Mouse (Mus musculus) midbrain, embryonic 16.5 days (tissue): ENCODE measurements around the gene Tead1. TPM values are rescaled to one million over a fixed set of nuclear protein-coding genes. Genes with fewer than 3 reads are reported as not detected.

Source experiments
- ATAC-seq: fragments of 200-750 bp; cut with Nextera tagmentation; 2 replicates; pipeline ENCODE4 v1.8.0; 2017; ENCODE audit warnings: moderate TSS enrichment
- H3K27ac ChIP-seq: fragments of 300-500 bp; sonication (generic); 2 replicates; pipeline ENCODE4 v1.5.1; 2014; ENCODE audit warnings: mild to moderate bottlenecking, low read length, mixed read lengths
- H3K27me3 ChIP-seq: fragments of 300-500 bp; sonication (generic); 2 replicates; pipeline ENCODE4 v1.6.1; 2014; ENCODE audit warnings: low read depth, low read length, mixed read lengths; ENCODE audit not compliant: control insufficient read depth, insufficient read depth
- H3K36me3 ChIP-seq: fragments of 300-500 bp; sonication (generic); 2 replicates; pipeline ENCODE4 v1.6.1; 2014; ENCODE audit warnings: mild to moderate bottlenecking, low read length, moderate library complexity, mixed read lengths; ENCODE audit not compliant: control insufficient read depth, insufficient read depth
- H3K4me1 ChIP-seq: fragments of 300-500 bp; sonication (generic); 2 replicates; pipeline ENCODE4 v1.6.1; 2014; ENCODE audit warnings: mild to moderate bottlenecking, low read length, mixed read lengths; ENCODE audit not compliant: control insufficient read depth, insufficient read depth
- H3K4me2 ChIP-seq: fragments of 300-500 bp; sonication (generic); 2 replicates; pipeline ENCODE4 v1.6.1; 2014; ENCODE audit warnings: mild to moderate bottlenecking, low read length, mixed read lengths
- H3K4me3 ChIP-seq: fragments of 300-500 bp; sonication (generic); 2 replicates; pipeline ENCODE4 v1.5.1; 2014; ENCODE audit warnings: low read depth, mild to moderate bottlenecking, low read length, moderate library complexity, mixed read lengths
- H3K9ac ChIP-seq: fragments of 300-500 bp; sonication (generic); 2 replicates; pipeline ENCODE4 v1.6.1; 2014; ENCODE audit warnings: low read depth, low read length, mixed read lengths
- H3K9me3 ChIP-seq: fragments of 300-500 bp; sonication (generic); replicated peaks from 2 replicates; pipeline ENCODE4 v1.6.1; 2014; ENCODE audit warnings: mild to moderate bottlenecking, low read length, mixed read lengths; ENCODE audit not compliant: control insufficient read depth, poor library complexity, severe bottlenecking
- WGBS: fragments of 180-500 bp; shearing (Covaris S2); extraction: QIAGEN DNeasy Blood & Tissue Kit; methylation state at CpG from one replicate; pipeline ENCODE4 v1.1.7; 2014; 5-methylcytosine and 5-hydroxymethylcytosine counted together
- polyA plus RNA-seq: library from polyadenylated mRNA; unstranded; fragments of >200 nt; fragmentation: Nextera tagmentation; extraction: Ambion mirVana; gene quantifications from 2 replicates; pipeline ENCODE4 v1.2.1, GENCODE M21; 2015

Gene Tead1
- polyA plus RNA-seq, 1 experiment from 2014 or later, result 12.5 TPM

- Histone ChIP-seq H3K4me3 (no peak overlapping the region), H3K4me2 (no peak overlapping the region), H3K36me3 (no peaks in the 10 kb centered on the region), H3K27me3 (no peaks in the 10 kb centered on the region), H3K9ac (no peak overlapping the region), H3K4me1 (peaks cover 32% of the 10 kb centered on the region), H3K9me3 (0 out of 2 replicates have a peak, but pooled peaks cover 3% of the 10 kb centered on the region), H3K27ac (peak overlapping the region; percentile 51)
- ATAC-seq, result no peak
- 47% methylated on average over 9 of the region's 9 CpGs for WGBS
Observed at GRCm38 (mm10) chr7:112836076-112836475, 157.0 kb downstream of the Tead1 start.

GRCm38 (mm10) chr7:112838131-112838530 lies 159.0 kb downstream of the Tead1 start:
- no peak overlapping the region for H3K4me3 ChIP-seq
- WGBS, result 89% methylated on average over 6 of the region's 6 CpGs
- H3K27me3 ChIP-seq, result no peaks in the 10 kb centered on the region
- H3K9ac ChIP-seq, result no peak overlapping the region
- no peak for ATAC-seq
- H3K36me3 ChIP-seq, result no peaks in the 10 kb centered on the region
- no peak overlapping the region for H3K27ac ChIP-seq
- no peak overlapping the region for H3K4me2 ChIP-seq
- H3K4me1 ChIP-seq, result peaks cover 45% of the 10 kb centered on the region
- 0 out of 2 replicates have a peak, but pooled peaks cover 3% of the 10 kb centered on the region for H3K9me3 ChIP-seq

GRCm38 (mm10) chr7:112840351-112840750 lies 161.2 kb downstream of the Tead1 start:
- Histone ChIP-seq H3K4me3 (no peak overlapping the region), H3K9ac (peak overlapping the region; percentile 27; the same call in 1 of the 2 replicates), H3K9me3 (0 out of 2 replicates have a peak, but pooled peaks cover 3% of the 10 kb centered on the region), H3K27ac (peak overlapping the region; percentile 80), H3K4me1 (peaks cover 45% of the 10 kb centered on the region), H3K27me3 (no peaks in the 10 kb centered on the region), H3K36me3 (no peaks in the 10 kb centered on the region), H3K4me2 (no peak overlapping the region)
- WGBS, result 16% methylated on average over 7 of the region's 7 CpGs
- 0 out of 2 replicates have a peak, but pooled peaks have one; percentile 33 for ATAC-seq

- WGBS, result 9% methylated on average over 8 of the region's 8 CpGs
- ATAC-seq, result peak; percentile 30; the same call in 1 of the 2 replicates
- no peak overlapping the region; the same call in 1 of the 2 replicates for H3K4me2 ChIP-seq
- peaks cover 41% of the 10 kb centered on the region for H3K4me1 ChIP-seq
- 0 out of 2 replicates have a peak, but pooled peaks cover 3% of the 10 kb centered on the region for H3K9me3 ChIP-seq
- H3K27ac ChIP-seq, result peak overlapping the region; percentile 80
- no peak overlapping the region for H3K4me3 ChIP-seq
- H3K9ac ChIP-seq, result no peak overlapping the region
- H3K27me3 ChIP-seq, result no peaks in the 10 kb centered on the region
- H3K36me3 ChIP-seq, result no peaks in the 10 kb centered on the region
Observed at GRCm38 (mm10) chr7:112840890-112841289, 161.8 kb downstream of the Tead1 start.

GRCm38 (mm10) chr7:112841484-112841883 lies 162.4 kb downstream of the Tead1 start:
- peak; percentile 52; the same call in 1 of the 2 replicates for ATAC-seq
- 0 out of 2 replicates have a peak, but pooled peaks cover 3% of the 10 kb centered on the region for H3K9me3 ChIP-seq
- H3K4me3 ChIP-seq, result peak overlapping the region; percentile 26
- H3K4me2 ChIP-seq, result peak overlapping the region; percentile 59
- H3K4me1 ChIP-seq, result peaks cover 36% of the 10 kb centered on the region
- H3K9ac ChIP-seq, result peak overlapping the region; percentile 8; the same call in 1 of the 2 replicates
- no peaks in the 10 kb centered on the region for H3K27me3 ChIP-seq
- WGBS, result 4% methylated on average over 8 of the region's 8 CpGs
- H3K36me3 ChIP-seq, result no peaks in the 10 kb centered on the region
- H3K27ac ChIP-seq, result peak overlapping the region; percentile 80

- Histone ChIP-seq H3K27me3 (no peaks in the 10 kb centered on the region), H3K9me3 (0 out of 2 replicates have a peak, but pooled peaks cover 3% of the 10 kb centered on the region), H3K36me3 (no peaks in the 10 kb centered on the region), H3K9ac (0 out of 2 replicates have a peak overlapping the region, but pooled peaks have one; percentile 7), H3K27ac (peak overlapping the region; percentile 80), H3K4me3 (peak overlapping the region; percentile 26), H3K4me1 (peaks cover 34% of the 10 kb centered on the region), H3K4me2 (peak overlapping the region; percentile 59)
- 3% methylated on average over 9 of the region's 9 CpGs for WGBS
- ATAC-seq, result peak; percentile 80
Observed at GRCm38 (mm10) chr7:112841886-112842285, 162.8 kb downstream of the Tead1 start.

GRCm38 (mm10) chr7:112851281-112851744 lies 172.2 kb downstream of the Tead1 start:
- Histone ChIP-seq H3K4me1 (peaks cover 36% of the 10 kb centered on the region), H3K9me3 (no peaks in the 10 kb centered on the region), H3K27ac (0 out of 2 replicates have a peak overlapping the region, but pooled peaks have one; percentile 47), H3K36me3 (no peaks in the 10 kb centered on the region), H3K4me3 (no peak overlapping the region), H3K4me2 (no peak overlapping the region), H3K27me3 (no peaks in the 10 kb centered on the region), H3K9ac (no peak overlapping the region)
- no peak for ATAC-seq
- 11% methylated on average over 8 of the region's 8 CpGs for WGBS

GRCm38 (mm10) chr7:112852149-112852839 lies 173.2 kb downstream of the Tead1 start:
- WGBS, result 44% methylated on average over 7 of the region's 7 CpGs
- Histone ChIP-seq H3K4me3 (no peak overlapping the region), H3K27me3 (no peaks in the 10 kb centered on the region), H3K27ac (no peak overlapping the region), H3K36me3 (no peaks in the 10 kb centered on the region), H3K9ac (no peak overlapping the region), H3K4me2 (no peak overlapping the region), H3K9me3 (no peaks in the 10 kb centered on the region), H3K4me1 (peaks cover 36% of the 10 kb centered on the region)
- no peak for ATAC-seq

- Histone ChIP-seq H3K4me2 (no peak overlapping the region), H3K36me3 (no peaks in the 10 kb centered on the region; the same call in 1 of the 2 replicates), H3K27me3 (no peaks in the 10 kb centered on the region), H3K9me3 (no peaks in the 10 kb centered on the region), H3K9ac (no peak overlapping the region), H3K27ac (no peak overlapping the region), H3K4me1 (peaks cover 36% of the 10 kb centered on the region), H3K4me3 (no peak overlapping the region)
- WGBS, result 78% methylated on average over 4 of the region's 4 CpGs
- ATAC-seq, result no peak
Observed at GRCm38 (mm10) chr7:112853857-112854256, 174.7 kb downstream of the Tead1 start.
